Mouse (Mus musculus) right cerebral cortex, adult 18-20 months (tissue): ENCODE data around the gene Nedd9.

Experiments used
- DNase-seq: peaks from one replicate; pipeline ENCODE4 v3.0.0; 2022; ENCODE audit warnings: mixed read lengths

The Nedd9 gene

DNA sequence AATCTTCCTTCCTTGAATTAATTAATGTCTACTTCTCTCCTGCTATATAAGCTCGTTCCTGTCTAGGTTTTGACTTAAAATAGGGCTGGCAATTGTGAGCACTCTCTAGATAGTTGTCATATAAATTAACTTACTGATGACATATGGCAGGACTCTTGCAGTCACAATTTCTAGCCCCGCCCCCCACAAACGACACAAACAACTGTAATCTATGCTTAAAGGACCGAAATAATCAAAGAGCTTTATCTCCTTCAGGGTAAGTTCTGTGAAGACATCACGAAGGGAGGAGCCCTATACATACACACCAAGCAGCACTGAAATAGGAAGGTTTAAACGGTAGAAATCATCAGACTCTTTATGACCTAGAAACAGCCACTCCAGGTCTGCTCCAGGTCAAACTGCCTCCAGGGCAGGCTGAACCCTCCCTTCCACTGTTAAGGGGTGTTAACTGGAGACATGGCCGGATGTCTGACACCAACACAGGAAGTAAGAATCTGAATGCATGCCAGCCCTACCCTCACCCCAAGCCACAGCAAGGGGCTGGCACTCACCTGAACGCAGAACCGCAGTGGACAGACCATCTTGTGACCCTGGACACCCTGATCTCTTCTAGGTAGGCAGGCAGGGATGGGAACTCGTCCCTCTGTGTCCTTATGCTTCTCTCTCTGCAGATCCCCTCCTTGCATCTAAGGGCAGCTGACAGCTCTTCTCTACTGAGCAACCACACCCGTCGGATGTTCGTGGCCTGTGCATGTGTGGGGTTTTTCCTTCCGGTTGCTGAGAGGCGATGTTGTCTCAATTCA, at the start of gene Nedd9:
Gene Nedd9, minus strand, starts transcription at position 757 of the 803 bp plus-strand sequence.
- DNase-seq, result no peak

GRCm38 (mm10) chr13:41532625-41533024, 45.5 kb upstream of the Nedd9 start:
- DNase-seq, result no peak

DNA sequence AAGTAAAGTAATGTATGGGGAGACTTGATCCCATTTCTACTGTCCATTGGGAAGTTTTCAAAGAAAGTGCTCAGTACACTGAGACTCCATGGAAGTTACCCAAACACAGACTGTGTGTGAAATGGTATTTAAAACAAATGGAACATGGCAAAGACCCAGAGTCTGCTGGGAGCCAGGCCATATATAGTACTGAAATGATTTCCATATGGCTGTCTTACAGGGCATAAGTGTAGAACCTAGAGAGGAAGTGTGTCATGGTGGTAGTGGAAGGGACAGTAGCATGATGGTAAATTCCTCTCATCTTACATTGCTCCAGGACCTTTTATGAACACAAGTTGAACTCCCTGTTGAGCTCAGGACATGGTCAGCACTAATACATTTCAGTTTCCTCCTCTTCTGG, 43.2 kb upstream of the Nedd9 start:
- DNase-seq, result no peak

DNA sequence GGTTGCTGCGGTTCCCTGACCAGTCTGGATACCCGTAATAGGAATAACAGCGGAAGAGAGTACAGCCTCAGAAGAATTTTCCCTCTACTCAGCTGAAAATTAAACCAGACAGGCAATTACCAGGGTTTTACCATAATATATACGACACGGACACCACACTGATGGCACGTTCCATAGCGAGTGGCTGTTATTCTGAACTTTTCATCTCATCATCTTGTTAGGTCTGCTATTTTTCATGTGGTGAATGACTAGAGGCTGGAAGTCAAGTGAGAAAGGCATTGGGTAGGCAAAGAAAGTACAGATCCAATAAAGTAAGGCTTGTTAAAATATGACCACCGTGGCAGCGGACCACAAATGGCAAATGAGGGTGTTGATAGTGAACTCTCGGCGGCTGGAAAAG, 37.0 kb upstream of the Nedd9 start:
- no peak for DNase-seq

DNA sequence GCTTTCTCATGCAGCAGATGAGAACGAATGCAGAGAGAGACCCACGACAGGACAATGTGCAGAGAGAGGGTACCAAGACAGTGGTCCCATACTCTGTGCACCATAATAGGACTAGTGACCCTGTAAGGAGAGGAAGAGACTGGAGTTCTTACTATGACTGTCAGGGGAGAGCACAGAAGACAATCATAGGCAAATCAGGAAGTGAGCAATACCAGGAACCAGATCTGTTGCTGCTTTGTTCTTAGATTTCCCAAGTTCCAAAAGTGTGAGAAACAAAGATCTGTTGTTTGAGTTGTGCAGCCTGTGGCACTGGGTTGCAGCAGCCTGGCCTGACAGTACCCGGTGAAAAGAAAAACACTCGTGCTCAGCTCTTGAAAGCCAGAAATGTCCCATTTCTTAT, 34.1 kb upstream of the Nedd9 start:
- DNase-seq, result no peak

DNA sequence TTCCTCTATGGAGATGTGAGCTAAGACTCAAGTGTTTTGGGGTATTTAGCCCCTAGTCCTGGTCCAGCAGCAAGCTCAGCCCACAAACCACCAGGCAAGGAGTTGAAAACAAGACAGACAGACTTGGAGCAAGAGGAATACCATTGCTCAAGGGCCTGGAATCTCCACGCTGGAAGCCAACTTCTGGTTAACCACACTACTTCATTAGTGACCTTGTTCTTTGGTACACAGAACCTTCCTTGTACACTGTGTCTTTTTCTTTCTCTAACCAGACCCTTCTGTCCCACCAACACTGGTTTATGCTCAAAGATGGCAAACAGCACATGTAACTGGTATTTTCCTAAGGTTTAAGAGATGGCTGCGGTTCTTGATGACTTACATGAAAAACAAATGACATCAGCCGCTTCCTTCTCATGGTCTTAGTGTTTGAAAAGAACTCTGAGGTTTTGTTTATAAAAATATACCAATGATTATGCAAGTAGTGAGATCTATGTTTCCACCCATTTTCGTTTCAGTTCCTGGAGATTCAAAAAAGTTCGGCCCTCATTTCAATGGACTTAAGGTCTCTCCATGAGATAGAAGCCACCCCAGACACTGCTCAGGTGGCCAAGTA, 33.5 kb upstream of the Nedd9 start:
- DNase-seq, result no peak

DNA sequence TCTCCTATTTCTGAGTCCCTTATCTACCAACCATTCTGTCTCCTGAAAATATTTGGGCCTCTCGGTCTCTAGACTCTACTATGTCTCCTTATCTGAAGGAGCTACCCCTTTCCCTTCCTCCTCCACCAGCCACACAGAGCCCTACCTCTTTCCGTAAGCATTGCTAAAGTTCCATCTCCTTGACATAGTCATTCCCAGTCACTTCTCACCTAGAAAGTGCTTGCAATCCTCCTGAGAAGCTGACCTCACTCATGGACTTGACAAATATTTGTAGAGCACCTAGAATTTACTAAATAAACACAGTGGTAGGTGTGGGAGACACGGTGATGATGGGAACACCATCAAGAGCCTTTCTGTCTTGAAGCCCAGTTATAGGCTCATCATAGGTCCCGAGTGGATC, 32.6 kb upstream of the Nedd9 start:
- no peak for DNase-seq

DNA sequence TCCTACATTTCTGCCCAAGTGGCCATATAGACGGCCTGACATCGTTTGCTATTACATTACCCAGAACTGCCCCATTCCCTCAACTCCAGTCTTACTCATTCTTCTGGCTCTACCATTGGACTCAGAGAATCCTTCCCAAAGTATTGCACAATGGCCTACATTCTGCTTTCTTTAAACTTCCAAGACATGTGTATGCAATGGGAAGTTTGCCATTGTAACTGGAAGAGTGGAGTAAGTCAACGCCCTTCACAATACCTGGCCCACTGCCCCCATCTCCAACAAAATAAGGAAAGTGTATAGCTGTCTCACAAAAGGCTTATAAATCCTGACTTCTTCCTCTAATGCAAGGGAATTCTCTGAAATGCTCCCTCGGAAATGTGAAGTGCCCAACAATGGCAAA, 30.0 kb upstream of the Nedd9 start:
- DNase-seq, result no peak

DNA sequence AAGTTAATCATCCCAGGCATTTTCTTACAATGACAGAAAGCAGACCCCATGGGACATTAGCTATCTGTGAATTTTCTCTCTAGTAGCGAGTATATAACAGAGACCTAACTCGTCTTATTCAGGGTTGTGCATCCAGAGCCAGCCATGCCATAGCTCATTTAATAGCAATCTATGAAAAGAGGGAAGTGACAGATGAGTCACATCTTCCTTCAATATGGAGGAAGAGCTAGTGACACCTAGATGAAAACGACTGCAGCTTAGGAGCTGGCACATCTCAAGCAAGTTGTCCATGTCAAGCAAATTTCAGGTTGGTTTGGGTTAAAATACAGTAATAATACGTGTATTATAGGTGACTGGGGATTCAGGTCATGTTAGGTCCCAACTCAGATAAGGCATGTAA, 28.6 kb upstream of the Nedd9 start:
- DNase-seq, result no peak

GRCm38 (mm10) chr13:41514918-41515317, 27.8 kb upstream of the Nedd9 start:
- DNase-seq, result no peak

DNA sequence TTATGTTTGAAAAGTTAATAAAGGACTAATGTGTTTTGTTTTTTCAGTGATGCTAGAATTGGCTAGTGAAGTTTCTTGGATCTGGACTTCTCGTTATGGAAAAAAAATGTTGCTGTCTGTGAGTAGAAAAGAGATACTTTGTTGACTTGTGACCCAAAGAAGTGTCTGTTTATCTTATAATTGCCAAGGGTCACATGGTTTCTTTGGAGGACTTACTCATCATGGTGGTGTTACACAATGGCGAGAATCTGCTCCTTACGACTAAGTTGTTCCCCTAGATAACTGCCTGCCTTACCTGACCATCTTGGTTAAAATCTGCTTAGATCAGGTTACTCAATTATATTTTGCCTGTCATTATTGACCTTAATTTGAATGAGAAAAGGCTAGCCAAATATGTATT, 26.3 kb upstream of the Nedd9 start:
- no peak for DNase-seq

- no peak for DNase-seq
Measured at GRCm38 (mm10) chr13:41512243-41512642, 25.1 kb upstream of the Nedd9 start.

- no peak for DNase-seq
Measured at GRCm38 (mm10) chr13:41510631-41511419, 23.7 kb upstream of the Nedd9 start.

DNA sequence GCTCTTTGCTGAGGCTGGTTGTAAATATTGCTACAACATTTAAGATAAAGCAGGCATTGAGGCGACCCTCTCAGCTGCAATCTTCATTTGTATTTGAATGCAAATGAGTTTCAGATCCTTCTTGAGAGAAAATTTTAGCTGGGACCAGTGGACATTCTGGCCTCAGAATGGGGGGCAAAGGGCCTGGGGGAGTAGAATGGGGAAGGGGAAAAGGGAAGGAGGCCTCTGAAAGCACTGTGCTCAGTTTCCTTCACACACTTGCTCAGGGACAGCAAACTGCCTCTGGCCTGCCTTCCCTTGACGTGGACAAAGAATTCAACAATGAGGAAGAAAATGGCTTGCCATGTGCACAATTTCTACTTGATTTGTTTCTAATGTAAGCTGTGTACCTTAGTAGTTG, 18.4 kb upstream of the Nedd9 start:
- DNase-seq, result no peak

DNA sequence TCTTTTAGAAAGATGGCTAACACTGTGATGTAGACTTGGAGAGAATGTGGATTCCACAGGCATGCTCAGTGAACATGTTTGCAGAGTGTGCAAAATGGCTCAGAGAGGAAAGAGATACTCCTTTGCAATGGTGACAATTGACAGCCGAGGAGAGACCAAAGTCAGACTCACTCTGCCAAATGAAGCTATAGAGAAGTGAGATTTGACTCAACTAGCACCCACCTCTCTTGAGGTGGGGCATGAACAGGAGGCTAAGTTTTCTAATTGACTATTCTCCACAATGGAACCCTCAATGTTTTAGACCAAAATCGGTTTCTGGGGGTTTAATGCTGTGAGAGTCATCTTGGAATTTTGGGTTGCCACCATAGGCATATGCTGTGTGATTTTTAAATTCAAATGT, 17.8 kb upstream of the Nedd9 start:
- DNase-seq, result no peak

GRCm38 (mm10) chr13:41504448-41504847, 17.3 kb upstream of the Nedd9 start:
- no peak for DNase-seq

DNA sequence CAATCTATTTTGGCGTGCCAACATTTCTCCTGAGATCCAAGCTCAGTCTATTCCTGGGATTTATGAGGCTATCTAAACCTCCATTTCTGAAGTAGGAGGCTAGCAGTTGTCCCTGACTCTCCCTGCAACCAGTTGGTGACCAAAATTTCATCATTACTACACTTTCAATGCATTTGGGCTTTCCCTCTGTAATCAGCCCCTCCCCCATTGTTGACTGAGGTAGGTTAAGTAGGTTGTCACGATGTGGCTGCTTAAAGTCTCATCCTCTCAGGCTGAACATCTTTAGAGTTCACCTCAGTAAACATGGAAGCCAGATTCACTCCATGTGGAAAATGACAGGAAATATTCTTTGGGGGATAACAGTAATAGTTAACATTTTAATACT, 15.7 kb upstream of the Nedd9 start:
- DNase-seq, result no peak

DNA sequence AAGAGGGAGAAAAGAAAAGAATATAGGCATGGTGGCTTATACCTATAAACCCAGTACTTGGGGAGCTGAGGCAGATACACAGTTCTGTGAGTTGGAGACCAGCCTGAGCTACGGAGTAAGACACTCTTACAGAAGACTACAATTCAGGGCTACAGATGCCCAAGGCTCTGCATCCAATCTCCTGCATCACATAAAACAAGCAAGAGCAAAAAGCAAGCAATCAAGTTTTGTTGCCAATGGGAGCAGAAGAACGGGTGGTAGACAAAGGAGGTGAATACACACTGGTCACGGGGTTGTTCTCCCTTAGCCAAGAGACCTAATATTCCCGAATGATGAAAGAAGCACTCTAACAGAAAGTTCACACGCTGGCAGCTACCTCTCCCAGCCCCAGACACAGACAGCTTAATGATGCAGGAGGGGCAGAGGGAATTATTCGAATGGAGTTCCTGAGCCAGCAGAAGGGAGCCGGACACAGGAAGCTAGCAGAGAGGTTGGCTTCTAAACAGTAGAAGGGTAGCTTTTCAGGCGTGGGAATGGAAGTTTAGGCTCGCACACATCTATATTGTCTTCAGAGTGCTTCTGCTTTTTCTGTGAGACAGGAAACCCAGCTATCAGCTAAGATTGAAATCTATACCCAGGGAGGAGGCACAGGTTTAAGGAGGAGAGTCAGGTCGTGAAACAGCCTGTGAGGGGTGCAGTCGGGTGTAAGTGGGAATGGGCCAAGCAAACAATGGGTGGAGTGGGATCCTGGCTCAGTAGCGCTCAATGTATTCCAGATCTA, 15.2 kb upstream of the Nedd9 start:
- no peak for DNase-seq

GRCm38 (mm10) chr13:41500793-41501192, 13.6 kb upstream of the Nedd9 start:
- no peak for DNase-seq

- DNase-seq, result no peak
Measured at GRCm38 (mm10) chr13:41498611-41499121, 11.5 kb upstream of the Nedd9 start.

- DNase-seq, result no peak
Measured at GRCm38 (mm10) chr13:41494681-41495080, 7.5 kb upstream of the Nedd9 start.

DNA sequence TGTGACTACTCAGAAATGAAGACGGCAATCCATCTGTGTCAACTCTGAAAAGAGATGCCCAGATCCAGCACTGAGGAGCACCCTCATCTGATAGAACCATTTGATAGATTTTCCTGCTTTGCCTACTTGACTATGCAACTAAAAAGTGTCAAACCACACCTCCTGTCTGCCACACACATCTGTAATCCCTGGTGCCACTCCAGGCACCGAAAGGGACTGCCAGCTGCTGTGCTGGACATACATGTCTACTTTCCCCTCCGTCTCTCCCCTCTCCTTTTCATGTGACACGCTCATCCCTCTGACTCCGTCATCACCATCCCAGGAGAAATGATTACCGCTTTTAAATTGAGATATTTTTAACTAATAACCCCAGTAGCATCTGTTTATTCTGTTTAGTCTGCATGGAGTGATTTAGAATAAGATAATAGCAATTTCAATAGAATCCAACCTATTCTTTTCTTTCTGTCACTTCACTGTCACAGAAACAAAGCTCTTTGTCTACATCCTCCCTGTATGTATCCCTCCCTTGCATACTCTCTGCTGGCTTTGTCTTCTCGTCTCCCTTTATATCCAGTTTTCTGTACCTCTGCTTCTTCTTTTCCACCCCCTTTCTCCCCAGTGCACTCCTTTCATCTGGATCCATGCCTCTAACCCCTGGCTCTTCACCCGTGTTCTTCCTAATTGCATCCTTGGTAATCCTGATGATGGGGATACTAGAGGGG, 5.0 kb upstream of the Nedd9 start:
- DNase-seq, result no peak
